Mouse (Mus musculus) cerebellum, postnatal 14 days (tissue): ENCODE measurements at regions not wholly inside any gene's neighbourhood (a gene's known extent, or its start where the extent isn't known, plus 50 kb on each side); places are given as distances from the start of the nearest gene placed in this dataset.
A peak's percentile ranks its signal among the peaks of the same experiment; 100 is the strongest.

Experiments
- DNase-seq, 2 experiments: peaks; one replicate each; pipeline ENCODE4 v3.0.0; 2021; ENCODE audit warnings: mixed read lengths in 2 of 2

DNA sequence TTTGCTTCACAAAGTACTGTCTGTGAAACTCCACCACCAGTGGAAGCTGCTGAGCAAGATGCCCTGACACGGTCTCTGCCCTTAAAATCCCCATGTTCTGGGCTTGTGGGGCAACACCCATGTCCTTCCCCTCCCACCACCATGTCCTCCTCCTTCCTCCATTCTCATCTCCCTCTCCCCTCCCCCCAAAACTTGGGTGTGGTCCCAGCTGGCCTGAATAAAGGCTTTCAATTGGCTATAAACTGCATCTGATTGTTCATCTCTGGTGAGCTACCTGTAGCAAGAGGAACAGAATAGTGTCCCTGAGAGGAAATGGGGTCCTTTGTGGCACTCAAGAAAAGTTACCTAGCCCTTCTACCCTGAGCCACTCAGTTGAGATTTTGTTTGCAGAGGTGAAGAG lies 91.8 kb downstream of the Slc16a9 start:
- DNase-seq: no peak

- no peak for DNase-seq
These were observed 80.9 kb upstream of the Fam13c start for GRCm38 (mm10) chr10:70359421-70359820.

- no peak for DNase-seq
These were observed 80.4 kb upstream of the Fam13c start for GRCm38 (mm10) chr10:70359834-70360233.

- DNase-seq: peak; percentile 51 to 60
These were observed 77.2 kb upstream of the Fam13c start for GRCm38 (mm10) chr10:70363054-70363453.

DNA sequence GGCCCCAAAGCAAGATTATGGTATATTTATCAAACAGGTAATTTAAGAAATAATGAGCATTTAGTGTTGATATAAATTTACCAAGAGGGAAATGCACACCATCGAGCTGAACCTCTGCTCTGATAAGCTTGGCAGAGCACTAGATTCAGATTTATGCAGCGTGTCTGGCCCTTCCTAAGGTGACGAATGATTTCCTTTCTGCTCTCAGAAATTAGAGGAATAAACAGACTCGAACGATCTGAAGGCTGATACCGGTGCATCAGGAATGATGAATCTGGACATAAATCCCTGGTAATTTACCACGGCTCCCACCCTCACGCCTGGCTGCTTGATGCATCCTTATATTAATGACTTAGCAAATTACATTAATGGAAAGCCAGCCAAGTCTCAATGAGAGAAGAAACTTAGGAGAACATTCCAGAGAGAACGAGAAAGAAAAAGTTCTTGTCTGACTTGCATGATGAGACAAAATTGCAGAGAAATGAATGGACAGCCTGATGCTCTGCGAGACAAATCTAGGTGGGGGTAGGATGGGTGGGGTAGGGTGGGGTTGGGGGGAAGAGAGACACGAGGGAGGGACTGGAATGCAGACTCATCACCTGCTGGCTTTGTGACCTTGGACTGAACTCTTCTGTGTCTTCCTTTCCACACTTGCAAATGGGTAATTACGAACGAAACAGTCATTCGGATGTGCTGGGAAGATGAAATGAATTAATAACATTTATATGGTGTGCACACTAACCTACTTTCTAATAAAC lies 75.9 kb upstream of the Fam13c start:
- no peak for DNase-seq

GRCm38 (mm10) chr10:70364976-70365345 lies 75.3 kb upstream of the Fam13c start:
- no peak for DNase-seq

DNA sequence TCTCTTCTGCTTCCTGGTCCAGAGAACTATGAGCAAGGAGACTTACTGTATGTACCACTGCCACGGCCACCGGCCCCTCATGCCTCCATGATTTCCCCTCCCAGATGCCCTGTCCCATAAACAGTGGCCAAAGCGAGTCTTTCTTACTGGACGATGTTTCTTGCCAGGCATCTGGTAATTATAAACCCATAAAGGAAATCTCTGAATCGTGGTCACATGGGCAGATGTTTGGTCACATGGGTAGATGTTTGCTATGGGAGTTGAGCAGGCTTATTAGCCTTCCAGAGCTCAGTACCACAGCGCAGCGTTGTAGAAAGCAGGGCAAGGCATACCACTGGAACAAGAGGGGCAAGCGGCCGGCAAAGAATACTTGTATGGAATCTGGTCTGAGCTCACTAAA lies 74.8 kb upstream of the Fam13c start:
- no peak for DNase-seq

GRCm38 (mm10) chr10:70367866-70368265 lies 72.4 kb upstream of the Fam13c start:
- DNase-seq: no peak

DNA sequence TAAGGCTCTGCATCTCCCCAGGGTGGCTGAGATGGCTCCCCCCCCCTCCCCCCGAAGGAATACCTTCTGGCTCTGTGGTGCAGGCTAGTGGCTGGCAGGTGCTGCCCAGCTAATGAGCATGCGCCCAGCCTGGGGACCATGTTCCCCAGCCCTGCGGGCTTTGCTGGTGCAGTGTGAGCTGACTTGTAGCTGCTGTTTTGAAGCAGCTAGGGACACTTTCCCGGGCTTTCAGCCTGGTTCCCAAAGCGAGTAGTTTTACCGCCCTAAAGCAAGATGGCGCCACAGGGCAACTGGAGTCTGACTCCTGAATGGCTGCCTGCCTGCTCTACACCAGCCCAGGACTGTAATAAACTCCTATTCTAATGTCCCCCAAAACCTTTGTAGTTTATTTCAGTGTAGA lies 71.6 kb upstream of the Fam13c start:
- DNase-seq: peak; percentile 78 to 81

DNA sequence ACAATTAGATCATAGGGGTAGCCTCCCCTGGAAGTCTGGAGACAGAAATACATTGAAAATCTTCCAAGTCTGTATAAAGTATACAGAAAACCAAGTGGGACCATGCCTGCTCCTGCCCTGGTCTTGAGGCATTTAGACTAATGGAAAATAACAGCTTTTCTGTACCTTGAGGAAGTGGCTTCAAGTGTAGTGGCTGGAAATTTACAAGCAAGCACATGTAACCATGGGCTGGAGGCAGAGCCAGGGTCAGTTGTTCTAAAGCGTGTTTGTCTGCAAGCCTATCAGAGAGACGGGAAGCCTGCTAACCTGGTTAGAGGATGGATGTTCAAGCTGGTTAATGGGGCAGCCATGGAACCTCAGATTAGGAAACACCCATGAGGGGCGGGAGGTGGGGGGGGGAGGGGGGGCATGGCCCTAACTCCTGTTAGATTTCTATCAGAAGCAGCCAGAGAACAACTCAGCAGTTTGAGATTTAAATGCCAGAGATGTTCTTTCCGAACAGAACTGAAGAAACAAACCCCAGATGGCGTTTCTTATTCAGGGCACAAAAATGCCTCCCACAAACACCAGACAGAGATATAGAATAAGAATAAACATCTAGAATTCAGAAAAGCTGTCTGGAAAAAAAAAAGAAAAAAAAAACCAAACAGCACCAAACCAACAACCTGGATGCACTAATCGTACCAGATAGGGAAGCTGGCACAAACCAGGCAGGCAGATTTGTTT lies 67.7 kb upstream of the Fam13c start:
- no peak for DNase-seq

GRCm38 (mm10) chr10:70373207-70373606 lies 67.1 kb upstream of the Fam13c start:
- DNase-seq: no peak

DNA sequence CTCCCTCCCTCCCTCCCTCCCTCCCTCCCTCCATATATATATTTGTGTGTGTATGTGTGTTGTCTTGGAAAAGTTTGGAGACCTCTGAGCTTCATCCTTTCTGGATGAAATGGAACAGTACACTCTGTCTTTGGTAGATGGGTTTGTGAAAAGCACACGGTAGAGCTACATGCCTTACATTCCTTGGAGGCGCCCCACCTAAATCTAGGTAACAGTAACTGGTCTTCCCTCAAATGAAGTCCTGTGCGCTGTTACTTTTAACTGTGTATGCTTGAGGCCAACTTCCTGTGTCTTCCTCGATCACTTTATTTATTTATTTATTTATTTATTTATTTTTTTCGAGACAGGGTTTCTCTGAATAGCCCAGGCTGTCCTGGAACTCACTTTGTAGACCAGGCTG lies 66.4 kb upstream of the Fam13c start:
- no peak for DNase-seq

- no peak for DNase-seq
These were observed 65.6 kb upstream of the Fam13c start for GRCm38 (mm10) chr10:70374726-70375125.

DNA sequence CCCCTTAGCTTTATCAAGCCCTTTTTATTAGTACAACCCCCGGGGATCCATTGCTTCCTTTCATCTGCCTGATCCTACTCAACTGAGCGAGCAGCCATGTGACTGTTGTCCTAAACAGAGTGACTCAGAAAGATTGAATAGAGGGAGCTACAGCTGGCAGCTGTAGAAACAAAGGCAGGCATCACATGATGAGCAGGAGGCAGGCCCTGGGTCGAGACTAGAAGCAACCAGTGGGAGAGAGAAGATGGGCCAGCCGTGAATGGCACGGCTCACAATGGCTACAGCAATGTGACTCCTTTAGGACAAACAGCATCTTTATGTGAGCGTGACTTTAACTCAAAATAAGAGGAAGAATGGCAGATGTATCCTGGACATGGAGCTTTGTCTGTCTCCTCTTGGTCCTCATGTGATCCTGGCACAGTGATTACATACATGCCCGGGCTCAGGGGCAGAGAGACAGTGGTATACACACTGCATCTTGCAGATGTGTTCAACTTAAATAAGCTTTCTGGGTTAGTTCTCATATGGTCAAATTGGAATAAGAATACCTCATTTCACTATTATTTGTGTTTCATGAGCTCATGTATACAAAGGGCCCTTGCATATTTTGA lies 60.1 kb upstream of the Fam13c start:
- DNase-seq: no peak

GRCm38 (mm10) chr10:70384689-70385088 lies 55.6 kb upstream of the Fam13c start:
- DNase-seq: no peak

DNA sequence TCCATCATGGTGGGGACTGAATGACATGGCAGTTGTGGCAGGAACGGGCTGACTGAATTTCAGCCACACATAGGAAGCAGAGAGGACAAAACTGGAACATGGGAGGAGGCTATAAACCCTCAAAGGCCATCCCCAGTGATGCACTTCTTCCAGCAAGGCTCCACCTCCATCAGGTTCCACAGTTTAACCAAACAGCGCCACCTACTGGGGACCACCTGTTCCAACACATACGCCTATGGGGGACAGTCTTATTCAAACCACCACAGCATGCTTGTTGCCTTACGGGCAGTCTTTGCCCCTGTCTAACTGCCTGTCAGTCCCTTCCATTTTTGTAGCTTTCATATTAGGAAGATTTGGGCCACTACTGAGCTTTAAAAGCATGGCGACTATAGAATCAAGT lies 52.6 kb upstream of the Fam13c start:
- DNase-seq: no peak
